Mouse (Mus musculus) ES-E14 (cell line): ENCODE measurements around the gene Pip5kl1.

Source experiments
- CHD2 ChIP-seq: IDR thresholded peaks from 2 replicates; pipeline ENCODE4 v1.6.1; 2014; ENCODE audit warnings: mild to moderate bottlenecking, low read depth, low read length, inconsistent platforms
- HCFC1 ChIP-seq: IDR thresholded peaks from 2 replicates; pipeline ENCODE4 v1.6.1; 2012; ENCODE audit warnings: low read length, inconsistent platforms, borderline replicate concordance; ENCODE audit not compliant: insufficient read depth
- MAFK ChIP-seq: IDR thresholded peaks from 2 replicates; pipeline ENCODE4 v1.6.1; 2014; ENCODE audit warnings: mild to moderate bottlenecking, low read depth, low read length, inconsistent platforms; ENCODE audit not compliant: insufficient read depth
- ZC3H11A ChIP-seq: IDR thresholded peaks from 2 replicates; pipeline ENCODE4 v1.6.1; 2012; ENCODE audit warnings: low read depth, mild to moderate bottlenecking, inconsistent platforms, low read length, borderline replicate concordance

- TF ChIP-seq CHD2 (no peak), HCFC1 (no peak), MAFK (no peak), ZC3H11A (no peak)
These were observed 38.4 kb upstream of the Pip5kl1 start for GRCm38 (mm10) chr2:32536086-32536633.
